Mouse (Mus musculus) mammary gland, adult 2 months (tissue): Measurements from ENCODE around the gene Tmprss12. TPM values are rescaled to one million over a fixed set of nuclear protein-coding genes. Genes with fewer than 3 reads are reported as not detected.

Source experiments
- polyA plus RNA-seq: library from polyadenylated mRNA; depleted of rRNA; stranded (reverse); fragments of >200 nt; gene quantifications from 2 replicates; pipeline ENCODE4 v1.2.3, GENCODE M21; 2012; ENCODE audit warnings: low replicate concordance; rRNA removed

Tmprss12 gene
- polyA plus RNA-seq = not detected in 2 replicates

DNA sequence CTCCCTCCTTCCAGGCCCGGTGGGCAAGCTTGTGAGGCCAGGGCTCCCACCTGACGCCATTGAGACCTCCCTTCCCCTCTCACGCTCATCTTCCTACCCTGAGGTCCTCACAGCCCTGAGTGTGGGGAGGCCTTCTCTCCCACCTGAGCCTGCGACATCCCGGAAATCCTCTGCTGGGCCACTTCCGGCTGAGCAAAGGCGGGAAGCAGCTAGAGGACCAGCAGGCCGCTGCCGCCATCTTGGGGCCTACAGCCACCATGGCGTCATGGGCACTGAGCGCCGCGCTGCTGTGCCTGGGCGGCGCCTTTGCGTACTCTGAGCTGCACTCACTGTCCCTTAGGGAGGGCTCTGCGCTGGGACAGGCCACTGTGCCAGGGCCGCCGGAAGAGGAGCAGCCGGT lies at the start of gene Tmprss12:
Gene Tmprss12 (plus strand): TSS at position 212 of the 400 bp plus-strand sequence.

DNA sequence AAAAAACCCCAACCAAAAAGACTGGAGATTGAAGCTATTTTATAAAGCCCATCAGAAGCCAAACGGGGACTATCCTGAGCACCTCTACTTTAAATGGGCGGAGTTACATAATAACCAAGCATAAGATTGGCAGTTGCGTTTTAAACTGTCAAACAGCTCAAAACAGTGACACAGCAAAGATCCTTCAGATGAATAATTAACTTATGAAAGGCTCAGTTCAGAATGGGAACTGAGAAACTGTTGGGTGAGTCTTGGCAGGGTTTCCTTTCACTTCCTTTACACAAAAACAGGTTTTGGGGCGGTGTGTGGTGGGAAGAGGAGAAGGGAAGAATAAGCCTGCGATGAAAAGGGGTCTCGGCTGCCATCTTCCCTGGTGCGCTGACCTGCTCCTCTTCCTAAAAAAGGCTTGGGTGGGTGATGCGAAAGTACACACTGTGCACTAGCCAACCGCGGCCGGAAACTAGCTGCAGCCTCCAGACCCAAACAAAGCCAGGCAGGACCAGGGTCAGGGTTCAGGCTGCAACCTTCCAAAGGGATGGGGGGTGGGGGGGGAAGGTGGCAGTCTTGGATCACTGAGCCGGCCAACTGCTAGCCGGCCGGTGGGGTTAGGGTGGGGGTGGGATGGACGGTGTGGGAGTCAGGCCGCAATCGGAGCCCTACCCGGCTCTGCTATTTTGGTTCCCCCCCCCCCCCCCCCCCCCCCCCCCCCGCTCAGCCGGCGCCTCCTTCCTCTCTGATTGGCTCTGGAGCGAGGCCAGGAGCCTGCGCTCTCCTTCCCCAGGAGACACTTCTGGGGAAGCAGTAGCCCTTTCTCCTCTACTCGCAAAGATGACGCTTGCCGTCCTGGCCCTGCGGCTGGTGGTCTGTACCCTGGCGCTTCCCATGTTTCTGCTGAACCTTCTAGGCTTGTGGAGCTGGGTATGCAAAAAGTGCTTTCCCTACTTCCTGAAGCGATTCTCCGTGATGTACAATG lies 23.7 kb downstream of the Tmprss12 start, which contains the start of gene Mettl7a1:
Gene Mettl7a1 (plus strand): TSS at position 122 of the 973 bp plus-strand sequence.

DNA sequence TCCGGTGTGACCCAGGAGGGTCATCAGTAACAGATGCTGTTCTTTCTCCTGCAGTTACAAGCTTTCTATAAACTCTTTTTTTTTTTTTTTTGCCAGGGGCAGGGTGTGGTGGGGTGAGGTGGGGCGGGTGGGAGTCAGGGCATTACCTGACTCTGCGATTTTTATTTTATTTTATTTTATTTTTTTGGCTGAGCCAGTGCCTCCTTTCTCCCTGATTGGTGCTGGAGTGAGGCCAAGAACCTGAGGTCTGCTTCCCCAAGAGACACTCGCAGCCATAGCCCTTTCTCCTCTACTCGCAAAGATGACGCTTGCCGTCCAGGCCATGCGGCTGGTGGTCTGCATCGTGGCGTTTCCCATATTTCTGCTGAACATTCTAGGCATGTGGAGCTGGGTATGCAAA lies 54.0 kb downstream of the Tmprss12 start, which contains the start of gene Mettl7a3:
Gene Mettl7a3 (plus strand): TSS at position 301 of the 400 bp plus-strand sequence.

Other genes starting within 250 kb of the Tmprss12 start
- 11.1 and 13.3 TPM in 2 replicates for gene Dip2b, start 242.2 kb upstream of the Tmprss12 start, polyA plus RNA-seq
- gene Atf1, start 53.0 kb upstream of the Tmprss12 start, polyA plus RNA-seq = 38.5 and 65.2 TPM in 2 replicates
- 70.9 and 96.7 TPM in 2 replicates for gene Mettl7a1, start 23.3 kb downstream of the Tmprss12 start, polyA plus RNA-seq
- 0.22 TPM in 1 of 2 replicates, not detected in the other for gene Mettl7a3, start 54.1 kb downstream of the Tmprss12 start, polyA plus RNA-seq
- gene Methig1, start 72.3 kb downstream of the Tmprss12 start, polyA plus RNA-seq = not detected in 2 replicates
- gene Mettl7a2, start 72.4 kb downstream of the Tmprss12 start, polyA plus RNA-seq = not detected in 2 replicates
- gene Higd1c, start 83.7 kb downstream of the Tmprss12 start, polyA plus RNA-seq = not detected in 2 replicates
- gene Gm5475, start 141.3 kb downstream of the Tmprss12 start, polyA plus RNA-seq = not detected in 2 replicates
- gene Slc11a2, start 144.2 kb downstream of the Tmprss12 start, polyA plus RNA-seq = 26.7 and 38.8 TPM in 2 replicates
- gene Letmd1, start 188.2 kb downstream of the Tmprss12 start, polyA plus RNA-seq = 61.8 and 111 TPM in 2 replicates
- 3.3 and 3.9 TPM in 2 replicates for gene Csrnp2, start 214.7 kb downstream of the Tmprss12 start, polyA plus RNA-seq